Mouse (Mus musculus): Measurements from ENCODE around the gene Fads6. TPM values are rescaled to one million over a fixed set of nuclear protein-coding genes. Genes with fewer than 3 reads are reported as not detected.

Fads6 gene
- total RNA-seq, 1 experiment: 2.1 TPM

GRCm38 (mm10) chr11:115241402-115241801 is 56.1 kb downstream of the Fads6 start:
- in situ Hi-C loops (cut with MboI; ENCODE audit: low sequenced_read_pairs in 2 of 2, unreplicated experiment in 2 of 2): no loop called here
- Histone ChIP-seq H3K9me3 (ENCODE audit: control insufficient read depth, insufficient read depth, low read depth, low read length) (no peaks in the 10 kb centered on the region), H3K4me1 (ENCODE audit: control insufficient read depth in 2 of 2, insufficient read depth in 2 of 2, low read length in 2 of 2, poor library complexity in 1 of 2) (peaks cover 5 to 19% of the 10 kb centered on the region in 2 experiments; a peak in 2 of 4 replicates), H3K4me3 (ENCODE audit: insufficient read depth in 1 of 2, low read depth in 1 of 2, low read length in 2 of 2, poor library complexity in 1 of 2, severe bottlenecking in 1 of 2) (no peak overlapping the region), H3K27ac (ENCODE audit: insufficient read depth, low read depth, low read length, poor library complexity, severe bottlenecking) (no peak overlapping the region), H3K9ac (ENCODE audit: insufficient read depth, low read depth, low read length, poor library complexity, severe bottlenecking) (no peak overlapping the region), H3K36me3 (ENCODE audit: control insufficient read depth, insufficient read depth, low read length, poor library complexity, severe bottlenecking) (peaks cover 6% of the 10 kb centered on the region; the same call in 1 of the 2 replicates)
- TF ChIP-seq CHD2 (IDR thresholded peaks at IDR 0.05; ENCODE audit: low read depth, low read length) (no peak), HCFC1 (IDR thresholded peaks at IDR 0.05; ENCODE audit: borderline replicate concordance, insufficient read depth, low read length) (no peak), ZC3H11A (IDR thresholded peaks at IDR 0.05; ENCODE audit: borderline replicate concordance, low read depth, low read length) (no peak)
- no peak for DNase-seq (ENCODE audit: low read depth, low spot score)

GRCm38 (mm10) chr11:115236570-115236969 is 60.9 kb downstream of the Fads6 start:
- Histone ChIP-seq H3K27ac (ENCODE audit: insufficient read depth, low read depth, low read length, poor library complexity, severe bottlenecking) (no peak overlapping the region), H3K4me3 (ENCODE audit: insufficient read depth in 1 of 2, low read depth in 1 of 2, low read length in 2 of 2, poor library complexity in 1 of 2, severe bottlenecking in 1 of 2) (no peak overlapping the region), H3K9me3 (ENCODE audit: control insufficient read depth, insufficient read depth, low read depth, low read length) (no peaks in the 10 kb centered on the region), H3K4me1 (ENCODE audit: control insufficient read depth in 2 of 2, insufficient read depth in 2 of 2, low read length in 2 of 2, poor library complexity in 1 of 2) (peaks cover 3 to 13% of the 10 kb centered on the region in 2 experiments; a peak in 3 of 4 replicates), H3K36me3 (ENCODE audit: control insufficient read depth, insufficient read depth, low read length, poor library complexity, severe bottlenecking) (no peaks in the 10 kb centered on the region; the same call in 1 of the 2 replicates), H3K9ac (ENCODE audit: insufficient read depth, low read depth, low read length, poor library complexity, severe bottlenecking) (no peak overlapping the region)
- in situ Hi-C loops (cut with MboI; ENCODE audit: low sequenced_read_pairs in 2 of 2, unreplicated experiment in 2 of 2): no loop called here
- DNase-seq (ENCODE audit: low read depth, low spot score): no peak
- TF ChIP-seq MAFK (IDR thresholded peaks at IDR 0.05; ENCODE audit: insufficient read depth, low read depth, low read length): no peak
- TF ChIP-seq HCFC1 (IDR thresholded peaks at IDR 0.05; ENCODE audit: borderline replicate concordance, insufficient read depth, low read length): no peak
- no peak for TF ChIP-seq CHD2 (IDR thresholded peaks at IDR 0.05; ENCODE audit: low read depth, low read length)
- no peak for TF ChIP-seq ZNF384 (IDR thresholded peaks at IDR 0.05; ENCODE audit: low read depth, low read length)
- no peak for TF ChIP-seq ZC3H11A (IDR thresholded peaks at IDR 0.05; ENCODE audit: borderline replicate concordance, low read depth, low read length)

GRCm38 (mm10) chr11:115234320-115235044 is 63.0 kb downstream of the Fads6 start:
- H3K36me3 ChIP-seq (ENCODE audit: control insufficient read depth, insufficient read depth, low read length, poor library complexity, severe bottlenecking): no peaks in the 10 kb centered on the region; the same call in 1 of the 2 replicates
- H3K27ac ChIP-seq (ENCODE audit: insufficient read depth, low read depth, low read length, poor library complexity, severe bottlenecking): no peak overlapping the region
- peaks cover 3 to 15% of the 10 kb centered on the region in 2 experiments; a peak in 3 of 4 replicates for H3K4me1 ChIP-seq (ENCODE audit: control insufficient read depth in 2 of 2, insufficient read depth in 2 of 2, low read length in 2 of 2, poor library complexity in 1 of 2)
- no peak overlapping the region for H3K9ac ChIP-seq (ENCODE audit: insufficient read depth, low read depth, low read length, poor library complexity, severe bottlenecking)
- no peak for DNase-seq (ENCODE audit: low read depth, low spot score)
- TF ChIP-seq CHD2 (IDR thresholded peaks at IDR 0.05; ENCODE audit: low read depth, low read length) (no peak), MAFK (IDR thresholded peaks at IDR 0.05; ENCODE audit: insufficient read depth, low read depth, low read length) (no peak), ZC3H11A (IDR thresholded peaks at IDR 0.05; ENCODE audit: borderline replicate concordance, low read depth, low read length) (no peak), ZNF384 (IDR thresholded peaks at IDR 0.05; ENCODE audit: low read depth, low read length) (no peak), HCFC1 (IDR thresholded peaks at IDR 0.05; ENCODE audit: borderline replicate concordance, insufficient read depth, low read length) (no peak)
- in situ Hi-C loops (cut with MboI; ENCODE audit: low sequenced_read_pairs in 2 of 2, unreplicated experiment in 2 of 2): no loop called here
- no peak overlapping the region for H3K4me3 ChIP-seq (ENCODE audit: insufficient read depth in 1 of 2, low read depth in 1 of 2, low read length in 2 of 2, poor library complexity in 1 of 2, severe bottlenecking in 1 of 2)
- H3K9me3 ChIP-seq (ENCODE audit: control insufficient read depth, insufficient read depth, low read depth, low read length): no peaks in the 10 kb centered on the region

- H3K4me3 ChIP-seq (ENCODE audit: insufficient read depth in 1 of 2, low read depth in 1 of 2, low read length in 2 of 2, poor library complexity in 1 of 2, severe bottlenecking in 1 of 2): no peak overlapping the region
- H3K36me3 ChIP-seq (ENCODE audit: control insufficient read depth, insufficient read depth, low read length, poor library complexity, severe bottlenecking): no peaks in the 10 kb centered on the region; the same call in 1 of the 2 replicates
- in situ Hi-C loops (cut with MboI; ENCODE audit: low sequenced_read_pairs in 2 of 2, unreplicated experiment in 2 of 2): no loop called here
- H3K27ac ChIP-seq (ENCODE audit: insufficient read depth, low read depth, low read length, poor library complexity, severe bottlenecking): no peak overlapping the region
- no peaks in the 10 kb centered on the region for H3K9me3 ChIP-seq (ENCODE audit: control insufficient read depth, insufficient read depth, low read depth, low read length)
- peaks cover 3 to 21% of the 10 kb centered on the region in 2 experiments; a peak in 3 of 4 replicates for H3K4me1 ChIP-seq (ENCODE audit: control insufficient read depth in 2 of 2, insufficient read depth in 2 of 2, low read length in 2 of 2, poor library complexity in 1 of 2)
- TF ChIP-seq CHD2 (IDR thresholded peaks at IDR 0.05; ENCODE audit: low read depth, low read length) (no peak), HCFC1 (IDR thresholded peaks at IDR 0.05; ENCODE audit: borderline replicate concordance, insufficient read depth, low read length) (no peak), ZC3H11A (IDR thresholded peaks at IDR 0.05; ENCODE audit: borderline replicate concordance, low read depth, low read length) (no peak), ZNF384 (IDR thresholded peaks at IDR 0.05; ENCODE audit: low read depth, low read length) (no peak), MAFK (IDR thresholded peaks at IDR 0.05; ENCODE audit: insufficient read depth, low read depth, low read length) (no peak)
- no peak for DNase-seq (ENCODE audit: low read depth, low spot score)
- H3K9ac ChIP-seq (ENCODE audit: insufficient read depth, low read depth, low read length, poor library complexity, severe bottlenecking): no peak overlapping the region
Measured at GRCm38 (mm10) chr11:115233526-115234290, 63.8 kb downstream of the Fads6 start.
